Mouse (Mus musculus) frontal cortex, adult (tissue): ENCODE data around the gene Fdx1.

Source experiments
- ATAC-seq: cut with Nextera tagmentation; 2 replicates; pipeline ENCODE4 v1.9.2; 2017; ENCODE audit warnings: mild to moderate bottlenecking, moderate library complexity, mixed read lengths; ENCODE audit not compliant: low TSS enrichment

Gene Fdx1

DNA sequence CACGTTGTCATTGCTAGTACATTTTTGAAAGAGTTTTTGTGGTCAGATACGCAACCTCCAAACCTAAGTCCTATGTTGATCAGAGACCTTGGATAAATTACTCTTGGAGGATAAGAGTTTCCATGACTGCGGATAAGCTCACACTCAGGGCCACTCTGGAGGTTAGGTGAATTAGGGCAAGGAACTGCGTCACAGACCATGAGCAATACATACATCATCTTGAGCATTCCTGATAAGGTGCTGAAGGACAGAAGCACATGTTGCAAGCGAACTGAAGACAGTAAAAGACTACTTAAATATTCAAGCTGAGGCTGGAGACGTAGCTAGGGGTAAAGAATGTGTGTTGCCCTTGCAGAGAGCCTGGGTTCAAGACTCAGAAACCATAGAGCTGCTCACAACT, 754 bp upstream of the Fdx1 start:
- ATAC-seq: no peak

DNA sequence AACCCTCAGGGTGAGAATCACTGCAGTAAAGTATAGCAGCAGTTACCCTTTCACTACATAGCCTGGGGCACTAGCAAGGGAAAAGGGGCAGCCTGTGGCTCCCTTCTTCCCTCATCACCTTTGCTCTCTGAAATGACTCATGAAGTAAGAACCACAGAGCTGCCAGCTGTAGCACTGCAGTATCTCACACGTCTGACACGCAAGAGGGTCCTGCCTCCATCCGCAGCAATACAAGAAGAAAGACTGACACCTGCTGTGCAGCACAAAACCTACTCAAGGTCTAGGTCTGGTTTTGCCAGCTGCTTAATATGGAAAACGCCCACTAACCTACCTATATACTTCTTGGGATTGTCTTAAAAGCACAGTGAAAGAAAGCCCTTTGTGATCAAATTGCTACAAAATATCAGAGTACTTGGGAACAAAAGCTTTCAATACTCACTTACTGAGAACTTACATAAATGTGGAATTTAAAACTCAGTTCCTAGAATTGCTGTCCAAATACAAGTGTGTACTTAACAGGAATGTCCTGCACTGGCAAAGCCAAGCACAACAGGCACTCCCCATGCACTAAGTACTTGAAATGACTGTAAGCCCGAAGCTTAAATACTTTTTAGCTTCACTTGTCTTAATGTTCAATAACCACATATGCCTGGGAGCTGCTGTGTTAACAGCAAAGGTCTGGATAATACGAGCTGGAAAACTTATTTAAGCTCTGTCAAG, 2.0 kb downstream of the Fdx1 start:
- no peak for ATAC-seq

DNA sequence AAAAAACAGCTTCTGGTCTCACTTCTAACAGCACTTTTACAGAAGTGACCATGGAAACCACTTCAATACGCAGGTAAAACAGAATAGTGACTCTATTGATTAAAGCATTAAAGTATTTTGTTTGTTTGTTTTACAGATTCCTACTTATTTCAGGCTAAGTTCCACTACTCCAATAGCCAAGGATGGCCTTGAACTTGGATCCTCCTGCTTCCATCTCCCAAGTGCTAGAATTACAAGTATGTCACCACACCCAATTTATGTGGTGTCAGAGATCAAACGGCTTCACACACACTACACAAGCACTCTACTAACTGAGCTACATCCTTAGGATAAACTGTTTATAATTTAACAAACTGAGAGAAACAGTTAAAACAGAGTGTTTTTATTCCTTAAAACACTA, 3.0 kb downstream of the Fdx1 start:
- no peak for ATAC-seq

DNA sequence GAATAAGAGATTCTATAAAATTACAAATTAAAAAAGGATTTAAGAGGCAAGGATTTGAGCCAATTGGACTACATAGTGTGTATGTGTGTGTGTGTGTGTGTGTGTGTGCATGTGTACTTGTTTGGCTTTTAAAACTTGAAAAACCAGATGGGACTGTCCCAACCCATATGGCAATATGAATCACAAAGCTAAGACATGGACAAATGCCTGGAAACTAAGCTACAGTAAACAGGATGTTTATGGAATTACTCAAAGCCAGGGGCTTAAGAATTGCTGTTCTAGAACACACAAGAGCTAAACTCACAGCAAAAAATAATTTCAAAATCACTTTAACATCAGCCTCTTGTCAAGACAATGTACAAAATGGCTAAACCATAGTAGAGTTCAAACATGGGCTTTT, 4.4 kb downstream of the Fdx1 start:
- no peak for ATAC-seq

DNA sequence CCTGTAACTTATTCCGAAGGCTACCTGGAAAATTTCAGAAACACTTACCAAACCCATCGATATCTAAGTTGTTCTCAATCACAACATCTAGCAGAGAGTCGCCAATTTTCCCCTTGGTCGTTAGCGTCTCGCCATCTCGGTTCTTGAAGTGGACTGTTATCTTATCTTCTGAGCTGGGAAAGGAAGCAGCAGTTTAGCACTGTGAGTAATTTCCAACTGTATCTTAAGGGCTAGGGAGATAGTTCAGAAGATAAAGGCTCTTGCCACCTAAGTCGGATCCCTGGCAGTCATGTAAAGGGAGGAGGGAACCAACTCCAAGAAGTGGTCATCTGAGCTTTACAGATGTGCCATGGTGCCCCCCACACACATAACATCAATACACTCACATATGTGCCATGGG, 6.3 kb downstream of the Fdx1 start:
- ATAC-seq: no peak

DNA sequence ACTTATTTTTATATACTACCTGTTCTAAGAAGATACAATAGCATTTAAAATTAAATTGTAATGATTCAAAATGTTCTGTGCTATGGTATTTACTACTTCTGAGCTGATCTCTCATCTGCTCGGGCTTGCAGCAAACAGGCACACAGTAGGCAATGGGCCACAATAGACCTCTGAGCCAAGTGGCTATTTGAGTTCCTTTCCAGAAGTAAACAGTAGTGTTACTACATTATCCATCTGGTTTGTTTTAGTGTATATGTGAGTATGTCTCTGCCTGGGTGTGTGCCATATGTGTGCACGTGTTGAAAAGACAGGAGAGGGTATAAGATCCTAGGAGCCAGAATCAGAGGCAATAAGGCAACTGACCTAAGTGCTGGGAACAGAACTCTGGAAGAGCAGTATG, 6.9 kb downstream of the Fdx1 start:
- no peak for ATAC-seq

DNA sequence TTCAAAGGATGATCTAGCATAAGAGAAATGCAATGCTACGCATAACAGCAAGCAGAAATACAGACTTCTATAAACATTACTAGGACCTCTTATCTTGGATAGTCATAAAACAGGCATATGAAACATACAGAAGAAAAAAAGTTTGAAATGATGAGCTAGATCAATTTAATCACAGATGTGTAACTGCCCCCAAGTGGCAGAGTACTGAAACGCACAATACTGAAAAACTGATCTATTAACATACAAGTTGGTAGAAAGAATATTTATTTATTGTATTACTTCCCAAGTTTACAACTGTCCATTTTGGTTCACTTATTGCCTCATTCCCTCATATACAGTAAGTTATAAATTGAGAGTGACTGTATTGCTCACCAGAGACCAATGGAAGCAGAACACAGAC, 12.0 kb downstream of the Fdx1 start:
- no peak for ATAC-seq

DNA sequence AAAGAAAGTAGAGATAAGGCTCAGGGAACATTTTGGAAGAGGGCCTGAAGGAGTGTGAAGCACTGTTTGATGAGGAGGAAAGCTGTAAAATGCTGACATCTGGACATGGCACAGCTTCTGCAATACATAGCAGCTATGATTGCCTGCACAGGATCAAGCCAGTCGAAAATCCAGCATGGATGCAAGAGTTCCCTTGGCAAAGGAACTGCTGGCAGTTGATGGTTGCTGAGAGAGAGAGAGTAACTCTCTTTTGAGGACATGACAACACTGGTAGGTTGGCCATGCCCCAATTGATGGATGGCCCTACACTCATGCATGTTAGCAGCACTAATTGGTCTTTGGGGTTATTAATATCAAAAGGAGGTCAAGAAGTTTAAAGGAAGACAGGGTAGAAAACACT, 12.7 kb downstream of the Fdx1 start:
- no peak for ATAC-seq

DNA sequence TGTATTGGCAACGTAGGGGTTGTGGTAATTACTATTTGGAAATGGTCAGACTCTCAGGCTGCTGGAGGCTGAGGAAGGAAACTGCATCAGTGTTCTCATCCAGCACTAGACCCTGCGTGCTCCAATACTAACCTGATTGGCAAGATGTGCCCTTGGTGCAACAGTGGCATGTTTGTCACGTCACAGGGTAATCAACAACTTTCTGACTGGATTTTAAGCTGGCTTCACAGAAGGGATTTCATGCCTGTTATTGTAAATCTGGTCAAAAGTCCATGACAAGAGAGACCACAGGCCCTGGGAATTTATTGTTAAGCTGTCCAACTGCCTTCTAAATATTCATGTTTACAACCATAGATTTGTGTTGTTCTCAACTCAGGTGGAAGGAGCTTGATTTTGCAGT, 13.1 kb downstream of the Fdx1 start:
- ATAC-seq: no peak

DNA sequence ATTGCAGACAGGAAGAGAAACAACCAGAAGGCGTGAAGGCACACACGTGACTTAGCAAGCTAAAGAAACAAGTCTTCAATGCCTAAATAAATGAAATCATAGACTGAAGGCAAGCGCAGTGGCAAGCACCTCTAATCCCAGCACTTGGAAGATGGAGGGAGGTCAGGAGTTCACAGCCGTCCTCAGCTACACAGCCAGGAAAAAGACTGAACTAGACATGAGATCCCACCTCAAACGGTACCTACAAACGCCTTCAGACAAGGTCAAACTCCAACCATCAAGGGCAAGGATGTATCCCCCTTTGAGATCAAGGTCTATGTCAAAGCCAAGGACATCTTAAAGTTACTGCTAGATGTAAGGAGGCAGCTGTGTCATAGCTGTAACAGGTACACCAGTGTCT, 19.4 kb downstream of the Fdx1 start:
- ATAC-seq: no peak

DNA sequence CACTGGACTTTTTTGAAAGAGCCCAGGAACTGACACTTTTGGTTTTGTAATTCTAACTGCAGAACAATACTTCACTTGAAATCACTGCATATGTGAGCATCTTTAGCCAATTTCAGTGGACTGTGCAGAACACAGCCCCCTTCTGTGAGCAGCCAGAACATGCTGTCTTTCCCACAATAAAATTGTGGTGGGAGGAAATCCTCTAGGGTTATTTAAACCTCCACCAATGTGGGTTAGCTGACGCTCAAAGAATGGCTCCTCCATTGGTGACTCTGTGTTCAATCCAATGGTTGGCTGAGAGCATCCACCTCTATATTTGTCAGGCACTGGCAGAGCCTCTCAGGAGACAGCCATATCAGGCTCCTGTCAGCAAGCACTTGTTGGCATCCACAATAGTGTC, 28.7 kb downstream of the Fdx1 start:
- ATAC-seq: peak; percentile 96

DNA sequence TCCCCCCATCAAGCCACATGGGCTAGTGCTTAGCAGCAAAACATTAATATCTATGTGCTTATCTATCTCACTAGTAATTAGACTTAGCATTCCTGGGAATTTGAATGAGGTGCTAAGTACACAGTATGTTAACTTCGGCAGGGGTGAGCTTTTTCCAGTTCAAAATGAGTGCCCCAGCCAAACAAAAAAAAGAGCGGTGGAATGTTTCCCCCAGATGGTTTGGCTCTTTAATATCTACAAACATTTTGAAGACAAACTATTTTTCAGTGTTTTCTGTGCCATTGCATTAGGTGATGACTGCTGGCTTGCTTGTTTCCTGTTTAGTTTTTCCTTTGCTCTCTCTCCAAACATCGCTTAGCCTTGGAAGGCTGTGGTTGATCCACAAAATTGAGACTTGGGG, 31.4 kb downstream of the Fdx1 start:
- no peak for ATAC-seq

DNA sequence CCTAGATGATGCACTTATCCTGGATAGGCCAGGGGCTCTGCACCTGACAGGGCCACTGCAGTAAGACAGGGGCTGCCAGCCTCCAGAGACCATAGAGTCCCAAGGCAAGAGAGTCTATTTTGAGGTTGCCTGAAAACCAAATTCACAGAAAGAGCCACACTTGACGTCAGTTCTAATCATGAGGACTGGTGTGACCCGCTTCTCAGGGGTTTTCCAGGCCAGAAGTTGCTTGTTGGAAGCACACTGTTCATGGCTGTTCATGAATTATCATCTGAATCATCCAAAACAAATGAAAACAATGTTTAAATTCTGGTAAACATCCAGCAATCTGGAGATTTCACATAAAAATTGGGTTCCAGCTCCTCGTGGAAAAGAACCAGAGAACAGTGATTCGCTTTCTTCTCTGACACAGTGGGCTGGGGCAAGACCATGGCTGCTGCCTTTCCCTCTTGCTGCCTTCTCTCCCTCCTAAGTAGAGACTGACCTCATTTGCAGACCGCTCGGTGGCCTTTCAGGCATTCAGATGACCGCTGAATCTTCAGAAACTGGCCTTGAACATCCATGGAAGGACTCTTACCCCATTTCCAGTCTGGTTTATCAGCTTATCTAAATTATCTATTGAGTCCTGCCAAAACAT, 32.2 kb downstream of the Fdx1 start:
- ATAC-seq: no peak

DNA sequence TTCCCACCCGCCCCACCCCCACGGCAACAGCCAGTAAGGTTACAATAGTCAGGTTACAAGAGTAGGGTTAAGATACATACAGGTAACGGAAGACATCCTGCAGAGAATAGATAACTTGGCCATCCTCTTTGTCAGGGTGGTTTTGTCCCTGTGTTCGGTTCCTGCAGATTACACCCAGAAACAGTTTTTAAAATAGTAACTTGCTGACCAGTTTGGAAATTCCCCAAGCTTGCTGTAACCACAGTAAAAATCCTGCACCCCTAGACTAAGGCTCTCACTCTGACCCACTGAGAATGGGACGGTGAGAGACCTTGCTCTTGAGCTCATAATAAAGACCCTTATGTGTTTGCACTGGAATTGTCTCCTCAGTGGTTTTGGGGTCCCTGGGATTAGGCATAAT, 33.4 kb downstream of the Fdx1 start:
- no peak for ATAC-seq

DNA sequence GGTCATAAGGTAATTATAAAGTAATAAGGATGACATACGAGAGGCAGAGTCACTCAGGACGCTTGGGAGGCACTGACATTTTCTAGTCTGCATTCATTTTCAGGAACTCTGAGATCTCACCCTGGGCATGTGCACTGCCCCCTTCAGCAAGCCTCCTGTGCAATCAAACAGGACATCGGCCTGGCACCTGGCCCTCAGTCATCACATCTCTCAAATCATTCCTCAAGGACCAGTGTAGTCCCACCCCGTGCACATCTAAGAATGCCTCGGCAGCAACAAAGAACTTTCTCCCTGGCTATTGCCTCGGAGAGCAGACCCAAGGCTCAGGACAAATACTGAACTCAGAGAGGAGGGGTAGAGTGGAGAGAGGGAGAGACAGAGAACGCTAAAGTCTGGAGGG, 34.7 kb downstream of the Fdx1 start:
- no peak for ATAC-seq

DNA sequence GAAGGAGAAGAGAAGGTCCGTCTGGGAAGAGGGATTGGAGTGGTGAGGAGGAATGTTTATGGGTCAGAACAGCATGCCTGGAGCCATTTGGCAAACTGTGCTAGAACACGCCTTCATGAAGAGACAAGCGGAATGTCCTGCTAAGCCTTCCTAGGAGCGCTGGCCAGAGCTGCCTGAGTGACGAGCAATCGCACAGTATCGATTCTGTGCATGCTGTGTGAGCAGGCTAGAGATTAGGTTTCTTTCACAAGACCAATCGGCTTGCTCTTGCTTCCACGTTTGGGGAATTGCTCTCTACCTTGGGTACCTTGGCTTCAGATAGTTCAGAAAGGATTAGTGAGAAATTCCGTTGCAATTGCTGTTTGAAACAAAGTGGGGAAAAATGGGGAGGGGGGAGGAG, 35.2 kb downstream of the Fdx1 start:
- ATAC-seq: no peak

DNA sequence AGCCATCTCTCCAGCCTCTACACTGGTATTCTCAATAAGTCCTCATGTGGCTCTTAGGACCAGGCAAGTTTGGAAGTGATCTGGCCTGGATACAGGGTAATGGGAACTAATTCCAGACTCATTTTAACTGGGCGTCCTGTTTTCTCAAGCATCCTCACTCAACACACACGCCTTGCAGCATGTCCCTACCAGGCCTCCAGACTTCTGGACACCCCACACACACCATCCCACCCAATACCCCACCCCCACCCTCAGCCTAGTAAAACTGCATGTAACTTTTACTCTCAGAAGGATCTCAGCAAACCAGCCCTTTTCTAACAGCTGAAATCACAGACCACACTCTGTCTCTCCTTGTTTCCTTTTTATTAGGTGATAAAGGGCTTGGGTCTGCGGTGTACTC, 35.7 kb downstream of the Fdx1 start:
- ATAC-seq: no peak

DNA sequence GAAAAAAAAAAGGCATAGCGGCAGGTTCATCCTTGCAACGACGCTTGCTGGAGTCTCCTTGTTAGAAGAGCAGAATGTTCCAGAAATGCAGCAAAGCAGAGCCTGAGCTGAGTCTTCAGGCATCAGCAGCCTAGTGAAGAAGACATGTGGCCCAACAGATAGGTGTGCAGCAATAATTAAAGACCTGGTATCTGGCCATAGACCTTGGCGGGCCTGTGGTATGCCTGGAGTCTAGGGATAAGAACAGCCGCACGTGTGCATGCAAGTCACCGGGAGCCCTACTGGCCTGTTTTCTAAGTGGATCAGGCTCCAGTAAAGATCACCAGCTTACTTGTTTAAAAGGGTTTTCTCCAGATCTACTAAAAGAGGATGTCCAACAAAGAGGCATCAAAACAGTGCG, 36.7 kb downstream of the Fdx1 start:
- no peak for ATAC-seq

DNA sequence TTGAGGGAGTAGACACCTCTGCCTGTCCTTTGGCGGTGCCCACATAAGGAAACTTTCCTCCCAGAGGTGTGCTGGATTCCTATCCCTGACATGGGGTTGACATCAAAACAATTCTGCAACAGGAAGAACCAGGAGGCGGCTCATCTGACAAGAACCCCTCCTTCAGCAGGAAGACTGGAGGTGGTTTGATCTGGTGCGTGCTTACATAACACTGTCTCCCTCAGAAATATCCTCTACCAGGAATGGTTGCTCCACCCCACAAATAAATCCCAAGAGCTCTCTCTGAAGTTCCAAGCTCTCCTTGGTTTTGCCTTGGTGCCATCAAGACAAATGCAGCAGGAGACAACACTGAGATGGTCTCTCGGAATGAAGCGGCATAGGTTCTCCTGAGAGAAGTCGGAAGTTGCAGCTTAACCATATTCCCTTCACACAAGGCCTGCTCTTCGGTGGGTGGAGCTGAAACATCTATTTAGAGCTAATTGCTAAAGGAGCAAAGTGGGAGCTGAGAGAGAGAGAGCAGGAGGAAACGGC, 38.7 kb downstream of the Fdx1 start:
- peak; percentile 75 for ATAC-seq

DNA sequence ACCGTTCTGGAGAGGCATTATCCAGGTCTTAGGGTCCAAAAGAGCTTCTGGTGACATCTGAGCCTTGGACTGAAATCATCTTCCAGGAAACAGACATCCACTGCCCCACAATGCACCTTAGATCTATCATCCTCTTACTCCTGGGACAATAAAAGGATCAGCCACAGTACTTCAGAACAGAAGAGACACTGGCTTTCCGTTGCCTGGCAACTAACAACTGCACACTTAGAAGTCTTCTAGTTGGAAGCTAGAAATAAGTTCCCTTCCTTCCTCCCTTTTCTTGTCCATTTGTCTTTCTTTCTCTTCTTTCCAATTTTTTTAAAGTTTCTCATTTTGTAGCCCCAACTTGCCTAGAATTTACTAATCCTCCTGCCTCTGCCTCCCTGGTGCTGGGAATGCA, 40.6 kb downstream of the Fdx1 start:
- peak; percentile 47 for ATAC-seq

DNA sequence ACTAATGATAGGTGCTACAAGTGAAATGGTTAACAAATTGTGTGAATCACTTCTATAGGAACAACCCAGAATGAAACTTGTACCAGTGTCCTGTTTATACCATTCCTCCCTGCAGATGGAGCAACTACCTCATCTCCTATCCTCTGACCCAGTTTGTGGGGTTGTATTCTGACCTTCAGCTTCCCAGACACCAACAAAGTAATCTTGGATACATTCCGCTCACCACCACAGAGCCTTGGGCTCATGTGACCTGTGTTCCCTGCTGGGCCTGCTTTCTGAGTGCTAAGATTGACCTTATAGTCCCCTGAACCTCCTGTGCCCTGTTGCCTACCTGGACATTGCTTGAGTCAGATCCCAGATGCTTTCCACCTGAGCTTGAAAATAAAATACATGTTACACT, 47.8 kb downstream of the Fdx1 start:
- ATAC-seq: no peak

DNA sequence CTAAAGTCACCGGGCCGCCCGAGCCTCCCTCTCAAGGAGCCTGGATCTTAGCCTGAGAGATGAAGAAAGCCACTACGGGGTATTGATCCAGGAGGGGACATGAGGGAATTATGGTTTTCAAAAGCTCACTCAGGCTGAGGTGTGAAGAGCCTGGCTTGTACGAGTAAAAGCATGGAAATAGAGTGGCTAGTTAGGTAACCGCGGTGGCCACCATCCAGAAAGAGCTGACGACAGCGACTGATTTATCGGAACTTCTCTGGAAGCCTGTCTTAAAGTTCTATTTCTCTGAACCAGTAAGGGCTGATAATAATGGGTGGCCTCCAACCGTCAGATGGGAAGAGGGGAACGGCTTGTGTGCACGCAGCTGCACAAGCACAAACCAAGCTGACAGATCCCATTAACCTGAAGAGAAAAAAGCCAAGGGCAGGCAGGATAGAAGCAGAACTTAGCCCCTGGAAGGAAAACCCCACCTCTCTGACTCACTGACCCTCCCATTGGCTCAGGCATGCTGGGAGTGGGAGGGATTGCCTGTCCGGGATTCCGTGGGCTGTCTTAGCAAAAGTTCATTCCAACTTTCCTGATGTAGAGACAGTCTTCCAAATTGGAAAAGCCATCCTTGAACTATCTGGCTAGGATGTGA, 48.8 kb downstream of the Fdx1 start:
- ATAC-seq: no peak

DNA sequence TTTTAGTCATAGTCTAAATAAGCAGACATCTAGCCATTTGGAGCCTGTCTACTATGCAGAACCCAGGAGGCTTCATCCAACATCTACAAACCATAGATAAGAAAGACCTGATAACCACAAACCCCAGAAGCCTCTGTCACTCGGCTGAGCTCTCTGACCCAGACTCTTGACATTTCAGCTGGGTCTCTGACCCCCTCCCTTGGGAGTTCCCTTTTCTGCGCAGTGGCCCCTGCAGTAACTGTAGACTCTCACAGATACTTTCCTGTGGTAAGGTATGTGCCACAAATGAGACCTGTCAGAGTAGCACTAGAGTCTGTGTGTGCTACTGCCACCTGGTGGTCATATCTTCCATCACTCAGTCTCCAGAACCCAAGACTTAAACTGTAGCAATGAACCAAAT, 54.5 kb downstream of the Fdx1 start:
- ATAC-seq: peak; percentile 96
